Mouse (Mus musculus) kidney, embryonic 16.5 days (tissue): ENCODE measurements around the gene Cxcl10. TPM values are rescaled to one million over a fixed set of nuclear protein-coding genes. Genes with fewer than 3 reads are reported as not detected.

Experiments
- ATAC-seq: fragments of 200-750 bp; cut with Nextera tagmentation; 2 replicates; pipeline ENCODE4 v1.8.0; 2017; ENCODE audit warnings: moderate TSS enrichment; ENCODE audit not compliant: low FRiP score, low TSS enrichment
- H3K27ac ChIP-seq: fragments of 300-500 bp; sonication (generic); 2 replicates; pipeline ENCODE4 v1.5.1; 2014; ENCODE audit warnings: low read length
- H3K27me3 ChIP-seq: fragments of 300-500 bp; sonication (generic); 2 replicates; pipeline ENCODE4 v1.6.1; 2014; ENCODE audit warnings: low read length, control low read depth, mixed read lengths; ENCODE audit not compliant: insufficient read depth
- H3K36me3 ChIP-seq: fragments of 300-500 bp; sonication (generic); 2 replicates; pipeline ENCODE4 v1.6.1; 2014; ENCODE audit warnings: low read length, control low read depth, mixed read lengths; ENCODE audit not compliant: insufficient read depth
- H3K4me1 ChIP-seq: fragments of 300-500 bp; sonication (generic); 2 replicates; pipeline ENCODE4 v1.6.1; 2014; ENCODE audit warnings: low read length, control low read depth, mixed read lengths; ENCODE audit not compliant: insufficient read depth
- H3K4me2 ChIP-seq: fragments of 300-500 bp; sonication (generic); replicated peaks from 2 replicates; pipeline ENCODE4 v1.6.1; 2014; ENCODE audit warnings: low read depth, low read length
- H3K4me3 ChIP-seq: fragments of 300-500 bp; sonication (generic); 2 replicates; pipeline ENCODE4 v1.5.1; 2014; ENCODE audit warnings: mild to moderate bottlenecking, low read length
- H3K9ac ChIP-seq: fragments of 300-500 bp; sonication (generic); replicated peaks from 2 replicates; pipeline ENCODE4 v1.6.1; 2014; ENCODE audit warnings: low read length
- H3K9me3 ChIP-seq: fragments of 300-500 bp; sonication (generic); 2 replicates; pipeline ENCODE4 v1.6.1; 2016; ENCODE audit warnings: low read length, control low read depth
- WGBS: fragments of 180-500 bp; shearing (Covaris S2); extraction: QIAGEN DNeasy Blood & Tissue Kit; methylation state at CpG from one replicate; pipeline ENCODE4 v1.1.7; 2014; 5-methylcytosine and 5-hydroxymethylcytosine counted together
- polyA plus RNA-seq: library from polyadenylated mRNA; unstranded; fragments of >200 nt; fragmentation: Nextera tagmentation; extraction: Ambion mirVana; gene quantifications from 2 replicates; pipeline ENCODE4 v1.2.1, GENCODE M21; 2015

Gene Cxcl10
- polyA plus RNA-seq, 1 experiment from 2014 or later: 1.1 TPM

DNA sequence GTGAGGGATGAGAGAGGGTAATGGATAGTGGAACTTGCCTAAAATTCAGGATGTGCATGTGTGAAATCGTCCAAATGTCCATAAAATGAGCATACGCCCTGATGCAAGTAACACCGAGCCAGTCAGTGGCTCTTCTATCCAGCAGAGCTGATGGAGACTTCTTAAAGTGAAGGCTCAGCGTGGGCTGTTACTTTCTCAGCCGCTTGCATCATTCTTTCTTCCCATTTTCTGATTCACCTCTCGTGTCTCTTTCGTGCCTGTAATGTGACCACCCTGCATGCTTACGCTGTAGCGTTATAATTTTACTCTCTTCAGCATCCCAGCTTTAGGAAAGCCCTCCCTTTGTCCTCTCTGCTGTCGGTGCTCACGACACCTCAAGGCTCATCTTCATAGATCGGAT is 17.6 kb downstream of the Cxcl10 start:
- Histone ChIP-seq H3K4me1 (no peaks in the 10 kb centered on the region), H3K27ac (no peak overlapping the region), H3K9me3 (no peaks in the 10 kb centered on the region), H3K36me3 (no peaks in the 10 kb centered on the region), H3K4me2 (no peak overlapping the region), H3K9ac (no peak overlapping the region), H3K4me3 (no peak overlapping the region), H3K27me3 (no peaks in the 10 kb centered on the region)
- WGBS: 90% methylated on average over 12 of the region's 12 CpGs
- ATAC-seq: no peak

DNA sequence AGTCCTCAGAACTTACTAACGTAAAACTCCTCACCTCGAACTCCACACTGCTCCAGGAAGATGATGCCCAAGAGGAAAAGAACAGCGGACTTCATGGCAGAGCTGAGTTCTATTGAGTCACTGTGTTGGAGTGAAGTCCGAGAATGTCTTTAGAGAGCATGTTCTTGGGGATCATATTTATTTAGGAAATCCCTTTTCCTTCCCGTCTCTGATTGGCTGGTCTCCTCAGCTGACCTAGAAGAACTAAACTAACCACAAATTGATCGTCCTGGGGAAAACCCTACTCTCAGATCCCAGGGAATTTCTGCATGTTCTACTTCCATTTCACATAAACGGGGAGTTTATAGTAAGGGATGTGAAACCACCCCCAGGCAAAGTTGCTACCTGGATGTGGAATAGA is 20.8 kb downstream of the Cxcl10 start, which contains the start of gene Cxcl9:
Gene Cxcl9, minus strand, starts transcription at position 151 of the 400 bp plus-strand sequence.
- 76% methylated on average over 7 of the region's 7 CpGs for WGBS

DNA sequence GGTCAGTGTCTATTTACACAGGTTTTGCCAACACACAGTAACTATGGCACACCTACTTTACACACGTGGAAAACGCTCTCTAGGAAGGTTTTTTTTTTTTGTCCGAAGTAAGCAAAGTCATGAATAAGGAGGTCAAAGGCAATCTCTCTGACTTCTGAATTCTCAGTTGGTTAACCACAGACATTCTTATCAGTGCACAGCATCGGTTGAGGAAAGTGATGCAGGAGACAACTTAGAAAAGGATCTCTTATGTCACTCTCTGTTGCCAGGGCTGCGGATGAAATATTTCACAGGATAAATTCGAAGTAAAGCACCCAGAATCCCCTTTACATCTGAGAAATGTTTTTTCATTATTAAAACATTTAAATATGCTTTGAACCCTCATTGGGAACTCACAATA is 21.3 kb downstream of the Cxcl10 start:
- no peaks in the 10 kb centered on the region for H3K36me3 ChIP-seq
- no peak overlapping the region for H3K4me3 ChIP-seq
- no peaks in the 10 kb centered on the region for H3K4me1 ChIP-seq
- H3K4me2 ChIP-seq: no peak overlapping the region
- no peaks in the 10 kb centered on the region for H3K9me3 ChIP-seq
- H3K27me3 ChIP-seq: no peaks in the 10 kb centered on the region
- WGBS: 78% methylated on average over 6 of the region's 6 CpGs
- H3K27ac ChIP-seq: no peak overlapping the region
- no peak for ATAC-seq
- H3K9ac ChIP-seq: no peak overlapping the region

More for the DNA sequence above, 20.8 kb downstream of the Cxcl10 start, which contains the start of gene Cxcl9:
- H3K9ac ChIP-seq: no peak within 1 kb of the TSS
- H3K9me3 ChIP-seq: no peaks in the 10 kb centered on the region
- H3K4me3 ChIP-seq: no peak within 1 kb of the TSS
- H3K27me3 ChIP-seq: no peaks in the 10 kb centered on the region
- no peak within 1 kb of the TSS for H3K27ac ChIP-seq
- H3K36me3 ChIP-seq: no peaks in the 10 kb centered on the region
- H3K4me2 ChIP-seq: no peak within 1 kb of the TSS
- H3K4me1 ChIP-seq: no peaks in the 10 kb centered on the region
- ATAC-seq: no peak

DNA sequence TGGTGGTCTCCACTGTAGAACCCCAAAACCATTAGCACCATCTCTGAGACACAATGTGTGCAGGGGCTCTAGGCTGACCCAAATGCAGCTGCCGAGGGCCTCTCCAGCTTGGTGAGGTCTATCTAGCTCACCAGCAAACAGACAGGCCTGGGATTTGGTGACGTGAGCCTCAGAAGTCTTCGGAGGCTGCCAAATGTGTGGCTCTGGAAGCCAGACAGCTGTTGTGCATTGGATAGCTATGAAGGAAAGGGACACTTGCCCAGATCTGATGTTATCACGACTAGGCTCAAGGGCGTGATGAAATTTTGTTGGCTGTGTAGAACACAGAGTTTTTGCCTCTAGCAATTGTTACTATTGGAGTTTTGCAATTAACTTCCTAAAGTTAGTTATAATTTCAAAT is 25.4 kb downstream of the Cxcl10 start:
- no peak overlapping the region for H3K27ac ChIP-seq
- H3K9me3 ChIP-seq: no peaks in the 10 kb centered on the region
- H3K36me3 ChIP-seq: no peaks in the 10 kb centered on the region
- WGBS: 59% methylated on average over 5 of the region's 5 CpGs
- H3K9ac ChIP-seq: no peak overlapping the region
- H3K27me3 ChIP-seq: no peaks in the 10 kb centered on the region
- H3K4me1 ChIP-seq: peaks cover 10% of the 10 kb centered on the region; the same call in 1 of the 2 replicates
- peak; percentile 57 for ATAC-seq
- H3K4me3 ChIP-seq: no peak overlapping the region
- no peak overlapping the region for H3K4me2 ChIP-seq

DNA sequence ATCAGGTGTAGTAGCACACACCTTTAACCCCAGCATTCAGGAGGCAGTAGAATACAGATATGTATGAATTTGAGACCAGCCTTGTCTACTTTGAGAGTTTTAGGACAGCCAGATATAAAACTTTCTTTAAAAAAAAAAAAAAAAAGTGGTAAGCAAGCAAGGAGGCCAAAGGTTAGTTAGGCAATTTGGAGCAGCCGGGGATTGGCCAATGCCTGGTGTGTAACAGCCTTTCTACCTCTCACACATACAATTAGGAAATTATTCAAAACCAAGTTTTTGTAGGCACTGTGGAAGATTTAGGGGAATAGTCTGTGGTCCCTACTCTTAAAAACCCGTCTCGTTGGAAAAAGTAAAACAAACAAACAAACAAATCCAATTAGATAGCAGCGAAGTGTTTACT is 26.1 kb downstream of the Cxcl10 start:
- Histone ChIP-seq H3K36me3 (no peaks in the 10 kb centered on the region), H3K27ac (no peak overlapping the region)
- no peak for ATAC-seq

DNA sequence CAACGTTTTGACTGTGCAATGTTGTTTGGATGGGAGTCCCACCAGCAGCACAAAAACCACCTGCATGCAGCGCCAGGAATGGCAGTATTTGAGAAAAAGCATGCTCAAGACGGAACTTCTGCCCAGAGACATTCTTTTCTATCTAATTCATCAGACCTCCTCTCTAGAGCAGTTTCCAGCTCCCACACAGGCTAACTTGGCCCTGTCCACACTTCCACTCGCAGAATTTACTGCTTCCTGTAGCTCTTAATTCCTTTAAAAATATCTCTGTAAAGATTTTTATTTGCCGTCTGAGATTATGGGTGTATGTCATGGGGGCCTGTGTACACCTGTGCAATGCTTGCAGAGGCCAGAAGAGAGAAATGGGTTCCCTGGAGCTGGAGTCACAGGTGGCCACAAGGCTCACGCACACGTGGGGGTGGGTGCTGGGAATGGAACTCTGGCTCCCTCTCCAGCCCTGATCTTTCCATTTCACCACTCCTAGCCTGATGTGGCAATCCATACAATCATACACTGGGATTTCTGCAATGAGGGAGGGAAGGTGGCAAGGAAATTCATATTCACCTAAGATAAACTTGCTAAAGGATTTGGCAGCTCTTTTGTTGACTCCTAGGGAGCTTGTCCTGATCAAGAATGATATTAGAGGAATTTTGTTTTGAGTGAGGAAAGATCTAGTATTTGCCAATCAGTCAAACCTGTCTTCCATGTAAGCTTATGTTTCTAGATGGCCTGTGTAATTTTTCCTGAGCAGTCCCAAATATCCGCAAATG is 26.9 kb downstream of the Cxcl10 start:
- Histone ChIP-seq H3K4me2 (no peak overlapping the region), H3K27ac (no peak overlapping the region), H3K4me3 (no peak overlapping the region), H3K4me1 (peaks cover 10% of the 10 kb centered on the region; the same call in 1 of the 2 replicates), H3K9ac (no peak overlapping the region), H3K36me3 (no peaks in the 10 kb centered on the region), H3K9me3 (no peaks in the 10 kb centered on the region), H3K27me3 (no peaks in the 10 kb centered on the region)
- WGBS: 42% methylated on average over 8 of the region's 8 CpGs
- no peak for ATAC-seq

More for the DNA sequence above, 26.1 kb downstream of the Cxcl10 start:
- Histone ChIP-seq H3K4me3 (no peak overlapping the region), H3K27me3 (no peaks in the 10 kb centered on the region), H3K4me1 (peaks cover 10% of the 10 kb centered on the region; the same call in 1 of the 2 replicates), H3K9ac (no peak overlapping the region), H3K9me3 (no peaks in the 10 kb centered on the region), H3K4me2 (no peak overlapping the region)
- 76% methylated on average over 4 of the region's 4 CpGs for WGBS

DNA sequence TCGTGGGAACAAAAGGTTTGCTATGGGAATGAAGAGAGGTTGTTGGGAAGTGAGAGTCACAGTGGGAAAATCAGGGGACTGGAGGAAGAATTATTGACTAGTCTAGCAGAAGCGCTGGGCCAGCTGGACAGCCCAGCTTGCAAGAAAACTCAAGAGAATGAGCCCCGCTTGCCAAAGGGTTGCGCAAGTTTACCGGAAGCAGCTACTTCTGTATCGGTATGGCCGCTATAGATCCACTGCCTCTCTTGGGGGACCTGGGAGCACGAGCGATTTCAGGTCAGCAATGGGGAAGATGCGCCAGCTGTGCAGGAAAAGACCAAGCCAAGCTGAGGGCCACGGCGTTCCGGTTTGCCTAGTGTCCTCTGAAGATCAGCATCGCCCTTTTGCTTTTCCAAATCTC is 30.1 kb downstream of the Cxcl10 start:
- H3K27me3 ChIP-seq: no peaks in the 10 kb centered on the region
- 85% methylated on average over 14 of the region's 14 CpGs for WGBS
- H3K4me3 ChIP-seq: no peak overlapping the region
- no peaks in the 10 kb centered on the region for H3K36me3 ChIP-seq
- peaks cover 10% of the 10 kb centered on the region; the same call in 1 of the 2 replicates for H3K4me1 ChIP-seq
- H3K9me3 ChIP-seq: no peaks in the 10 kb centered on the region
- no peak for ATAC-seq
- no peak overlapping the region for H3K9ac ChIP-seq
- H3K4me2 ChIP-seq: no peak overlapping the region
- H3K27ac ChIP-seq: no peak overlapping the region

DNA sequence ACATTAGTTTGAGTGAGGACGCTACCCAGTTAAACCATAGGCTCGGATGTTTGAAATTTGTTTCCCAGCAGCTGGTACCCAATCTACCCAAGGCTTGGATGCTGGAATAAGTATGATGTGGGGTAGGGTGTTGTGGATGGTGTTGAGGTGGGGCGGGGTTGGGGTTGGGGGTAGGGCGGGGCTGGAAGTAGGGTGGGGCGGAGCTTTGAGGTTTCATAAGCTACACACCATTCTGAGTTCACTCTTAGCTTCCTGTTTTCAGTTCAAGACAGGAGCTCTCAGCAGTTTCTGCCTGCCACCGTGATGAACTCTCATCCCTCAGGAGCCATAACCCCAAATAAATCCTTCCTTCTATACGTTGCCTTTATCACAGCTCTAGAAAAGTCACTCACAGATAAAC is 30.6 kb downstream of the Cxcl10 start:
- Histone ChIP-seq H3K4me1 (peaks cover 10% of the 10 kb centered on the region; the same call in 1 of the 2 replicates), H3K36me3 (no peaks in the 10 kb centered on the region), H3K9me3 (no peaks in the 10 kb centered on the region), H3K4me2 (no peak overlapping the region), H3K4me3 (no peak overlapping the region), H3K9ac (no peak overlapping the region), H3K27ac (no peak overlapping the region), H3K27me3 (no peaks in the 10 kb centered on the region)
- WGBS: 68% methylated on average over 7 of the region's 7 CpGs
- no peak for ATAC-seq

DNA sequence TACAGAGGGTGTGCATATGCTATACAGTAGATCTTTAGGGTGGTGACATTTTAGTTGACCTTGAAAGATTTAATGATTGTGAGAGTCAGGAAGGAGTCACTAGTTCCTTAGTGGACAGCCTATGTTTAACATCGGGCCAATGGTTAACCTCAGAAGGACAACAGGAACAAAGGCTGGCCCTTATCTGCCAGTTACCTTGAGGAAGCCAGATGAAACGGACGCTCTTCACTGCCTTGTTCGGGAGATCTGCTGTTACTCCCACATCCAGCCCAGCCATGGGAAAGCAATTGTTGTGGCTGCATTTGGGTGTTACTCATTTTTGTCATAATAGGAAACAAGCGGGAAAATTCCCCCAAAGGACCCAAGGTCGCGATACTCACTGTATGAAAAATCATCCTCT is 34.9 kb downstream of the Cxcl10 start:
- no peak for ATAC-seq
- Histone ChIP-seq H3K4me1 (peaks cover 10% of the 10 kb centered on the region), H3K4me2 (no peak overlapping the region), H3K36me3 (no peaks in the 10 kb centered on the region), H3K9ac (no peak overlapping the region), H3K4me3 (no peak overlapping the region), H3K9me3 (no peaks in the 10 kb centered on the region), H3K27me3 (no peaks in the 10 kb centered on the region), H3K27ac (no peak overlapping the region)
- WGBS: 62% methylated on average over 7 of the region's 7 CpGs

DNA sequence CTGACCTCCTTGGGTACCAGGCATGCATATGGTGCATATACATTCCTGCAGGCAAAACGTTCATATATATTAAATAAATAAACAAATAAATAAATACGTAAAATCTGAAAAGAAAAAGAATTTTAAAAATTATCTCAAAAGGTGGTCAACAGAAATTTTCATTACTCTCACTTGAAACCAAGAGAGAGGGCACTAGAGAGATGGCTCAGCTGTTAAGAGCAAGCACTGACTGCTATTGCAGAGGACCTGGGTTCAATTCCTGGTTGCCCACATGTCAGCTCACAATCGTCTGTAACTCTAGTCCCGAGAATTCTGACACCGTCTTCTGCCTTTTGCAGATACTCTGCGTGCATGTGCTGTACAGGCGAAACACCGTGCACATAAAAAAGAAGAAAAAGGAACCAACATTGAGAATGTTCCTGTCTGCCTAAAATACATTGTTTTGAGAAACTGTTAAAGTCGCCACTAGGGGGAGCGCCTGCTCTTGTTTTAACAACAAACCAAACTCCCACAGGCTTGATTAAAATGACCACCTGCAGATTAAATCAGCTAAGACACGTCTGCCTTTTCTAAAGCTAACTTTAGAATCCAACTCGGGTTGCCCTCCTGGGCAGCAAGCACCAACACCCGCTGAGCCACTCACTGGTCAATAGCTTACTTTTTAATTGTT is 36.5 kb downstream of the Cxcl10 start:
- no peak overlapping the region for H3K9ac ChIP-seq
- no peak overlapping the region for H3K4me3 ChIP-seq
- ATAC-seq: no peak
- H3K4me2 ChIP-seq: no peak overlapping the region
- H3K4me1 ChIP-seq: peaks cover 19% of the 10 kb centered on the region
- no peaks in the 10 kb centered on the region for H3K27me3 ChIP-seq
- H3K36me3 ChIP-seq: no peaks in the 10 kb centered on the region
- no peak overlapping the region for H3K27ac ChIP-seq
- WGBS: 11% methylated on average over 13 of the region's 13 CpGs
- no peaks in the 10 kb centered on the region for H3K9me3 ChIP-seq
